In genomic region chr14:54258131-54258670, GRCm38 (mm10) we compare ENCODE assay signal across 15 mouse cellular contexts. TPM values are rescaled to one million over a fixed set of nuclear protein-coding genes. Genes with fewer than 3 reads are reported as not detected.
A peak's percentile ranks its signal among the peaks of the same experiment; 100 is the strongest.
DNase-seq lines count a peak whose midpoint lies in the region; ATAC-seq and TF ChIP-seq lines count a peak whose summit lies in the region.
"Had no signal": no experiment of that assay in that cellular context is flagged by ENCODE, and none has a peak within 500 bp of the region (broad histone marks: within the 10 kb centered on the region; RNA-seq: fewer than 3 reads in every experiment).

No protein-coding gene starts in this region.

- peaks cover 6% of the 10 kb centered on the region; the same call in 1 of the 2 replicates for H3K4me1 ChIP-seq in forebrain, embryonic 11.5 days (replicated peaks; ENCODE audit: control insufficient read depth, insufficient read depth, low read length)
- H3K4me1 ChIP-seq in forebrain, postnatal 0 days (ENCODE audit: insufficient read depth), result no peaks in the 10 kb centered on the region
- peaks cover 26% of the 10 kb centered on the region for H3K4me1 ChIP-seq in lung, embryonic 15.5 days
- peaks cover 9% of the 10 kb centered on the region for H3K4me1 ChIP-seq in stomach, embryonic 14.5 days (ENCODE audit: control insufficient read depth, insufficient read depth, low read length)

- WGBS in forebrain, embryonic 11.5 days, result 56% methylated on average over 7 of the region's 7 CpGs
- 74% methylated on average over 7 of the region's 7 CpGs for WGBS in forebrain, postnatal 0 days
- WGBS in lung, embryonic 15.5 days, result 48% methylated on average over 7 of the region's 7 CpGs
- 35% methylated on average over 7 of the region's 7 CpGs for WGBS in large intestine, adult 2 months
- 59% methylated on average over 7 of the region's 7 CpGs for WGBS in stomach, embryonic 14.5 days

- H3K27me3 ChIP-seq in forebrain, embryonic 11.5 days (ENCODE audit: control insufficient read depth, insufficient read depth, low read length), result no peaks in the 10 kb centered on the region
- no peaks in the 10 kb centered on the region for H3K27me3 ChIP-seq in forebrain, postnatal 0 days (ENCODE audit: insufficient read depth, low read length)
- no peaks in the 10 kb centered on the region for H3K27me3 ChIP-seq in lung, embryonic 15.5 days
- no peaks in the 10 kb centered on the region for H3K27me3 ChIP-seq in stomach, embryonic 14.5 days (ENCODE audit: control insufficient read depth, insufficient read depth, low read length)
- H3K27me3 ChIP-seq: megakaryocyte, embryonic 14.5 days had no signal

- H3K4me3 ChIP-seq in forebrain, embryonic 11.5 days (ENCODE audit: low read depth, low read length), result no peak overlapping the region
- no peak overlapping the region for H3K4me3 ChIP-seq in forebrain, postnatal 0 days (ENCODE audit: low read depth, low read length)
- peak overlapping the region; percentile 62; the same call in 1 of the 2 replicates for H3K4me3 ChIP-seq in lung, embryonic 15.5 days
- H3K4me3 ChIP-seq in stomach, embryonic 14.5 days (ENCODE audit: low read depth, low read length), result peak overlapping the region; percentile 61; the same call in 1 of the 2 replicates

- no peaks in the 10 kb centered on the region for H3K9me3 ChIP-seq in forebrain, embryonic 11.5 days (ENCODE audit: control insufficient read depth, low read length)
- no peaks in the 10 kb centered on the region for H3K9me3 ChIP-seq in forebrain, postnatal 0 days (ENCODE audit: low read length)
- no peaks in the 10 kb centered on the region for H3K9me3 ChIP-seq in lung, embryonic 15.5 days
- H3K9me3 ChIP-seq in stomach, embryonic 14.5 days (ENCODE audit: control insufficient read depth, low read depth, low read length), result no peaks in the 10 kb centered on the region
- H3K9me3 ChIP-seq: megakaryocyte, embryonic 14.5 days had no signal

- ATAC-seq in forebrain, embryonic 11.5 days (replicated peaks; ENCODE audit: low FRiP score), result no peak
- ATAC-seq in forebrain, postnatal 0 days, result no peak
- no peak for ATAC-seq in lung, embryonic 15.5 days (ENCODE audit: borderline replicate concordance, extremely low read depth, low FRiP score, low TSS enrichment)
- no peak for ATAC-seq in stomach, embryonic 14.5 days (ENCODE audit: insufficient number of reproducible peaks, insufficient read depth, low FRiP score, low read depth)

- no peak for DNase-seq in forebrain, embryonic 11.5 days (ENCODE audit: low spot score)
- no peak for DNase-seq in forebrain, postnatal 0 days
- DNase-seq in lung, postnatal 4 days, result no peak
- DNase-seq in large intestine, adult 2 months (ENCODE audit: low read depth, low spot score), result peak; percentile 31
- no peak for DNase-seq in gastrocnemius, adult 18-20 months (ENCODE audit: low spot score)
- DNase-seq in left cerebral cortex, adult 8-10 months (ENCODE audit: low spot score in 2 of 2), result no peak

- H3K36me3 ChIP-seq in forebrain, embryonic 11.5 days (ENCODE audit: control insufficient read depth, insufficient read depth, low read length), result no peaks in the 10 kb centered on the region; the same call in 1 of the 2 replicates
- H3K36me3 ChIP-seq in forebrain, postnatal 0 days (ENCODE audit: insufficient read depth), result no peaks in the 10 kb centered on the region
- H3K36me3 ChIP-seq in lung, embryonic 15.5 days, result no peaks in the 10 kb centered on the region
- H3K36me3 ChIP-seq in stomach, embryonic 14.5 days (ENCODE audit: control insufficient read depth, insufficient read depth, low read length), result no peaks in the 10 kb centered on the region

- H3K27ac ChIP-seq in forebrain, embryonic 11.5 days (ENCODE audit: low read depth, low read length), result no peak overlapping the region
- no peak overlapping the region for H3K27ac ChIP-seq in forebrain, postnatal 0 days (ENCODE audit: low read depth, low read length)
- H3K27ac ChIP-seq in lung, embryonic 15.5 days, result no peak overlapping the region
- no peak overlapping the region for H3K27ac ChIP-seq in stomach, embryonic 14.5 days (ENCODE audit: low read length)

- TF ChIP-seq CTCF in forebrain, postnatal 0 days (IDR thresholded peaks at IDR 0.05; ENCODE audit: low read depth), result no peak

- peak overlapping the region; percentile 90; the same call in 1 of the 2 replicates for H3K4me2 ChIP-seq in forebrain, embryonic 11.5 days (ENCODE audit: low read depth, low read length, severe bottlenecking)
- no peak overlapping the region for H3K4me2 ChIP-seq in forebrain, postnatal 0 days (ENCODE audit: low read depth)
- peak overlapping the region; percentile 84 for H3K4me2 ChIP-seq in lung, embryonic 15.5 days
- H3K4me2 ChIP-seq in stomach, embryonic 14.5 days (replicated peaks; ENCODE audit: low read depth, low read length), result peak overlapping the region; percentile 87; the same call in 1 of the 2 replicates

- H3K9ac ChIP-seq in forebrain, embryonic 11.5 days (ENCODE audit: low read length), result no peak overlapping the region
- H3K9ac ChIP-seq in forebrain, postnatal 0 days, result no peak overlapping the region
- 0 out of 2 replicates have a peak overlapping the region, but pooled peaks have one; percentile 19 for H3K9ac ChIP-seq in lung, embryonic 15.5 days
- H3K9ac ChIP-seq in stomach, embryonic 14.5 days (replicated peaks; ENCODE audit: low read depth, low read length), result no peak overlapping the region

RNA-seq across cellular contexts. Expression of gene Abhd4, which starts 4.2 kb away (rescaled TPM):
- polyA plus RNA-seq in forebrain, embryonic 11.5 days (2014; fragmentation: Nextera tagmentation; extraction: Ambion mirVana), result 50.9 and 53.5 TPM in 2 replicates
- total RNA-seq in forebrain, postnatal 0 days (2014; rRNA removed), result 61.0 and 75.1 TPM in 2 replicates
- 61.9 and 69.7 TPM in 2 replicates for polyA plus RNA-seq in forebrain, postnatal 0 days (2015; fragmentation: Nextera tagmentation; extraction: Ambion mirVana)
- polyA plus RNA-seq in lung, embryonic 15.5 days (2015; fragmentation: Nextera tagmentation; extraction: Ambion mirVana), result 49.6 and 52.2 TPM in 2 replicates
- 36.9 and 54.5 TPM in 2 replicates for polyA plus RNA-seq in large intestine, adult 2 months (2012; rRNA removed)
- 52.2 and 54.3 TPM in 2 replicates for polyA plus RNA-seq in stomach, embryonic 14.5 days (2014; fragmentation: Nextera tagmentation; extraction: Ambion mirVana)
- 10 to 100 TPM; 19.4 to 19.5 TPM for total RNA-seq in gastrocnemius, adult 18-20 months (2021)
- total RNA-seq in left cerebral cortex, adult 8-10 months (2022), result 10 to 100 TPM; 53.6 to 66.2 (median 59.0) TPM

RNA-seq across cellular contexts. Expression of gene Dad1, which starts 4.3 kb away (rescaled TPM):
- 233 and 240 TPM in 2 replicates for polyA plus RNA-seq in forebrain, embryonic 11.5 days (2014; fragmentation: Nextera tagmentation; extraction: Ambion mirVana)
- 115 and 230 TPM in 2 replicates for total RNA-seq in forebrain, postnatal 0 days (2014; rRNA removed)
- polyA plus RNA-seq in forebrain, postnatal 0 days (2015; fragmentation: Nextera tagmentation; extraction: Ambion mirVana), result 375 and 416 TPM in 2 replicates
- polyA plus RNA-seq in lung, embryonic 15.5 days (2015; fragmentation: Nextera tagmentation; extraction: Ambion mirVana), result 398 and 402 TPM in 2 replicates
- polyA plus RNA-seq in large intestine, adult 2 months (2012; rRNA removed), result 752 and 904 TPM in 2 replicates
- polyA plus RNA-seq in stomach, embryonic 14.5 days (2014; fragmentation: Nextera tagmentation; extraction: Ambion mirVana), result 400 and 406 TPM in 2 replicates
- total RNA-seq in gastrocnemius, adult 18-20 months (2021), result 10 to 100 TPM; 66.6 to 77.4 TPM
- total RNA-seq in left cerebral cortex, adult 8-10 months (2022), result 100 to 1,000 TPM; 107 to 115 (median 113) TPM

RNA-seq across cellular contexts. Expression of gene Olfr49, which starts 26.5 kb away (rescaled TPM):
- not detected in 2 replicates for polyA plus RNA-seq in forebrain, embryonic 11.5 days (2014; fragmentation: Nextera tagmentation; extraction: Ambion mirVana)
- not detected in 2 replicates for total RNA-seq in forebrain, postnatal 0 days (2014; rRNA removed)
- 0.18 TPM in 1 of 2 replicates, not detected in the other for polyA plus RNA-seq in forebrain, postnatal 0 days (2015; fragmentation: Nextera tagmentation; extraction: Ambion mirVana)
- polyA plus RNA-seq in lung, embryonic 15.5 days (2015; fragmentation: Nextera tagmentation; extraction: Ambion mirVana), result not detected in 2 replicates
- polyA plus RNA-seq in large intestine, adult 2 months (2012; rRNA removed), result not detected in 2 replicates
- polyA plus RNA-seq in stomach, embryonic 14.5 days (2014; fragmentation: Nextera tagmentation; extraction: Ambion mirVana), result not detected in 2 replicates
- total RNA-seq in gastrocnemius, adult 18-20 months (2021), result not detected
- not detected for total RNA-seq in left cerebral cortex, adult 8-10 months (2022)
- total RNA-seq: adrenal gland, postnatal 10 days; granulocyte monocyte progenitor cell, adult 5-6 weeks; neutrophil, adult 5-6 weeks had no signal
- polyA plus RNA-seq: kidney, adult 2 months; small intestine, adult 2 months; urinary bladder, adult 2 months had no signal

Comparison
In these comparisons a context has a peak if more than half of its experiments do, and no peak if none do; other contexts are left out.
1. H3K4me3 ChIP-seq: peak in lung, embryonic 15.5 days (single experiment) and stomach, embryonic 14.5 days (single experiment); none in forebrain, embryonic 11.5 days (single experiment) and forebrain, postnatal 0 days (single experiment).